37 mouse cellular contexts compared by ENCODE assay signal in the genomic region with DNA sequence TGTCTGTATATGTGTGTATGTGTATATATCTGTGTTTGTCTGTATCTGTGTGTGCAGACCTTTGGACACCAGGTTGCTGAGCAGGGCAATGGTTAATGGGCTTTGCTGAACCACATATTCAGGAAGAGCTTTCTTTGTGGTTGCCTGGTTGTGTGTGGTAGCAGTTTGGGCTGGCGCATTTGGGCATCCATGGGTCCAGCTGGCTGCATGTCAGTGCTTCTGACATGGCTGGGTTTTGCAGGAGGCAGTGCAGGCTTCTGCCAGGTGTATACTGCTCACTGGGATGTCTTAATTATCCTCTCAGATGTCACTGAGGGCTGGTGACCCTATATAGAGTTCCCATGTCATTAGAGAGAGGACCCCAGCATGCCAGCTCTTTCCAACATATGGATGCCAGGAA. TPM values are rescaled to one million over a fixed set of nuclear protein-coding genes. Genes with fewer than 3 reads are reported as not detected.
"Had no signal": no experiment of that assay in that cellular context is flagged by ENCODE, and none has a peak within 500 bp of the region (broad histone marks: within the 10 kb centered on the region; RNA-seq: fewer than 3 reads in every experiment).

No protein-coding gene starts in this region.

- H3K36me3 ChIP-seq: limb, embryonic 10.5 days; limb, embryonic 12.5 days; limb, embryonic 13.5 days; limb, embryonic 15.5 days; liver, embryonic 12.5 days; liver, embryonic 13.5 days; liver, embryonic 15.5 days; lung, embryonic 15.5 days; midbrain, embryonic 10.5 days; midbrain, embryonic 12.5 days; midbrain, embryonic 13.5 days; midbrain, embryonic 15.5 days; neural tube, embryonic 12.5 days had no signal

- ATAC-seq: liver, embryonic 12.5 days; liver, postnatal 0 days; lung, postnatal 0 days; midbrain, embryonic 13.5 days; midbrain, embryonic 15.5 days; midbrain, embryonic 16.5 days had no signal

- H3K27ac ChIP-seq: limb, embryonic 10.5 days; limb, embryonic 12.5 days; limb, embryonic 13.5 days; limb, embryonic 15.5 days; liver, embryonic 12.5 days; liver, embryonic 13.5 days; liver, embryonic 14.5 days; liver, embryonic 15.5 days; lung, embryonic 15.5 days; macrophage; midbrain, embryonic 10.5 days; midbrain, embryonic 12.5 days; midbrain, embryonic 13.5 days; midbrain, embryonic 15.5 days; neural tube, embryonic 12.5 days had no signal

- H3K9me3 ChIP-seq: limb, embryonic 10.5 days; limb, embryonic 12.5 days; limb, embryonic 13.5 days; limb, embryonic 15.5 days; liver, embryonic 12.5 days; liver, embryonic 13.5 days; liver, embryonic 15.5 days; lung, embryonic 15.5 days; midbrain, embryonic 10.5 days; midbrain, embryonic 12.5 days; midbrain, embryonic 13.5 days; midbrain, embryonic 15.5 days; neural tube, embryonic 12.5 days had no signal

- H3K4me2 ChIP-seq: limb, embryonic 12.5 days; limb, embryonic 13.5 days; limb, embryonic 15.5 days; liver, embryonic 11.5 days; liver, embryonic 12.5 days; liver, embryonic 13.5 days; liver, embryonic 15.5 days; lung, embryonic 14.5 days; lung, embryonic 15.5 days; midbrain, embryonic 11.5 days; midbrain, embryonic 12.5 days; midbrain, embryonic 13.5 days; midbrain, embryonic 15.5 days; neural tube, embryonic 12.5 days had no signal

- H3K4me1 ChIP-seq: midbrain, embryonic 12.5 days had no signal

- H3K27me3 ChIP-seq: limb, embryonic 15.5 days; liver, embryonic 12.5 days; liver, embryonic 13.5 days; liver, embryonic 15.5 days; lung, embryonic 15.5 days; midbrain, embryonic 12.5 days; midbrain, embryonic 13.5 days; midbrain, embryonic 15.5 days; neural tube, embryonic 12.5 days had no signal

- H3K9ac ChIP-seq: limb, embryonic 12.5 days; limb, embryonic 13.5 days; limb, embryonic 15.5 days; liver, embryonic 12.5 days; liver, embryonic 13.5 days; liver, embryonic 14.5 days; liver, embryonic 15.5 days; liver, postnatal 0 days; lung, embryonic 14.5 days; lung, embryonic 15.5 days; midbrain, embryonic 12.5 days; midbrain, embryonic 13.5 days; midbrain, embryonic 15.5 days; neural tube, embryonic 12.5 days had no signal

- H3K4me3 ChIP-seq: limb, embryonic 10.5 days; limb, embryonic 12.5 days; limb, embryonic 13.5 days; limb, embryonic 15.5 days; liver, embryonic 12.5 days; liver, embryonic 13.5 days; liver, embryonic 15.5 days; lung, embryonic 15.5 days; megakaryocyte, embryonic 14.5 days; midbrain, embryonic 10.5 days; midbrain, embryonic 12.5 days; midbrain, embryonic 13.5 days; midbrain, embryonic 15.5 days; myocyte; neural tube, embryonic 12.5 days had no signal

- DNase-seq: left cerebral cortex, postnatal 4 days; liver; liver, embryonic 13.5 days; liver, postnatal 0 days; lung, adult 18-20 months; lung, adult 2 months; lung, embryonic 14.5 days; lung, postnatal 10 days; lung, postnatal 14 days; lung, postnatal 36 days; lung, postnatal 4 days; midbrain, embryonic 14.5 days had no signal

RNA-seq across cellular contexts. Expression of a gene that starts 28.5 kb away (rescaled TPM):
- polyA plus RNA-seq: limb, embryonic 10.5 days; limb, embryonic 11.5 days; limb, embryonic 12.5 days; limb, embryonic 13.5 days; limb, embryonic 15.5 days; liver, adult 2 months; liver, embryonic 11.5 days; liver, embryonic 12.5 days; liver, embryonic 13.5 days; liver, embryonic 14.5 days; liver, embryonic 15.5 days; liver, embryonic 16.5 days; liver, postnatal 0 days; lung, adult 2 months; lung, embryonic 14.5 days; lung, embryonic 15.5 days; lung, embryonic 16.5 days; lung, postnatal 0 days; macrophage; midbrain, embryonic 10.5 days; midbrain, embryonic 11.5 days; midbrain, embryonic 12.5 days; midbrain, embryonic 13.5 days; midbrain, embryonic 14.5 days; midbrain, embryonic 16.5 days; myocyte; neural tube, embryonic 11.5 days; neural tube, embryonic 12.5 days had no signal
